Mouse (Mus musculus): ENCODE measurements around the gene Tm9sf3. TPM values are rescaled to one million over a fixed set of nuclear protein-coding genes. Genes with fewer than 3 reads are reported as not detected.

The Tm9sf3 gene
- polyA plus RNA-seq, 1 experiment from 2014 or later = 146 TPM

DNA sequence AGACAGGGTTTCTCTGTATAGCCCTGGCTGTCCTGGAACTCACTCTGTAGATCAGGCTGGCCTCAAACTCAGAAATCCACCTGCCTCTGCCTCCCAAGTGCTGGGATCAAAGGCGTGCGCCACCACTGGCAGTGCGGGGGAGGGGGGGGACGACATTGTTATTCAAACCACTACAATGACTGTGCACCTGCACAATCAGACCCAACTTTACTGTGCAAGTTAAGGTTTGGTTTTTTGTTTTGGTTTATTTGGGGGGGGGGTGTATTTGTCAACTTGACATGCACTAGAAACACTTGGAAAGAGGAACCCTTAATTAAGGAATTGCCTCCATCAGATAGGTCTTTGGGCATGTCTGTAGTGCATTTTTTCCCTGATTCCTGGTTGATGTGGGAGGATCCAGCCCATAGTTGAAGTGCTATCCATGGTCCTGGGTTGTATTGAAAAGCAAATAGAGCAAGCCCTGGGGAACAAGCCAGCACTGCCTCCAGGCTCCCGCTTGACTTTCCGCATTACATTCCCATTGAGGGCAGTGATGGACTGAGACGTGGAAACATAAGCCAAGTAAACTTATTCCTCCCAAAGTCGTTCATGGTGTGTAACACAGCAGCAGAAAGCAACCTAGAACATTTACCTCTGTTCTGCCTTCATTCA lies 2.6 kb upstream of the Tm9sf3 start:
- WGBS = 59% methylated on average over 8 of the region's 8 CpGs
- Histone ChIP-seq H3K36me3 (ENCODE audit: insufficient read depth, low read length) (no peaks in the 10 kb centered on the region), H3K4me2 (replicated peaks; ENCODE audit: low read depth, low read length) (no peak overlapping the region), H3K4me1 (ENCODE audit: insufficient read depth, low read length) (peaks cover 20% of the 10 kb centered on the region), H3K9ac (replicated peaks; ENCODE audit: low read length) (no peak overlapping the region), H3K4me3 (ENCODE audit: low read length) (no peak overlapping the region), H3K27me3 (ENCODE audit: insufficient read depth, low read length) (no peaks in the 10 kb centered on the region), H3K27ac (ENCODE audit: low read length) (no peak overlapping the region), H3K9me3 (ENCODE audit: low read length) (no peaks in the 10 kb centered on the region)
- ATAC-seq (ENCODE audit: low FRiP score, low TSS enrichment) = no peak

DNA sequence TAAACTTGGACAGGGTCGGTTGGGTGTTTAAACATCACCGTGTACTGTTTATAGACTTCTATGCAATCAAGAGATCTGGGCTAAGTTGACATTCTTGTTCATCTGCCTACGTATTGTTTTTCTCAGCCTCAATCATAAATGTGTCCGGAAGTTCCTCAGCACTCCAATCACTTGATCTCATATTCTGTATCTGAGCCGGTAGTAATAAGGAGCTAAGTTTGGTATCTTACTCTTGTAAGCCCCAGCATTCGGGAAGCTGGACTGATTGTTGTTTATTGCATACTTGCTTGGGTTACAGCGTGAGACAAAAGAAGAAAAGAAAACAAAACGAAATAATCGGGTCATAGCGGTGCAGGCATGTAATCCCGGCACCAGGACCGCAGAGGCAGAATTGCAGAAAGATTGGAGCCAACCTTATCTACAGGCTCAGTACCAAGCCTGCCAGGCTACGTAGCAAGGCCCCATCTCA lies 568 bp upstream of the Tm9sf3 start:
- peak overlapping the region; percentile 98 for H3K9ac ChIP-seq (replicated peaks; ENCODE audit: low read length)
- ATAC-seq (ENCODE audit: low FRiP score, low TSS enrichment) = no peak
- H3K36me3 ChIP-seq (ENCODE audit: insufficient read depth, low read length) = no peaks in the 10 kb centered on the region
- no peaks in the 10 kb centered on the region for H3K9me3 ChIP-seq (ENCODE audit: low read length)
- H3K4me3 ChIP-seq (ENCODE audit: low read length) = peak overlapping the region; percentile 94
- H3K4me1 ChIP-seq (ENCODE audit: insufficient read depth, low read length) = peaks cover 34% of the 10 kb centered on the region
- no peaks in the 10 kb centered on the region for H3K27me3 ChIP-seq (ENCODE audit: insufficient read depth, low read length)
- H3K27ac ChIP-seq (ENCODE audit: low read length) = peak overlapping the region; percentile 99
- H3K4me2 ChIP-seq (replicated peaks; ENCODE audit: low read depth, low read length) = peak overlapping the region; percentile 73
- whole genome bisulfite sequencing = 28% methylated on average over 13 of the region's 13 CpGs

DNA sequence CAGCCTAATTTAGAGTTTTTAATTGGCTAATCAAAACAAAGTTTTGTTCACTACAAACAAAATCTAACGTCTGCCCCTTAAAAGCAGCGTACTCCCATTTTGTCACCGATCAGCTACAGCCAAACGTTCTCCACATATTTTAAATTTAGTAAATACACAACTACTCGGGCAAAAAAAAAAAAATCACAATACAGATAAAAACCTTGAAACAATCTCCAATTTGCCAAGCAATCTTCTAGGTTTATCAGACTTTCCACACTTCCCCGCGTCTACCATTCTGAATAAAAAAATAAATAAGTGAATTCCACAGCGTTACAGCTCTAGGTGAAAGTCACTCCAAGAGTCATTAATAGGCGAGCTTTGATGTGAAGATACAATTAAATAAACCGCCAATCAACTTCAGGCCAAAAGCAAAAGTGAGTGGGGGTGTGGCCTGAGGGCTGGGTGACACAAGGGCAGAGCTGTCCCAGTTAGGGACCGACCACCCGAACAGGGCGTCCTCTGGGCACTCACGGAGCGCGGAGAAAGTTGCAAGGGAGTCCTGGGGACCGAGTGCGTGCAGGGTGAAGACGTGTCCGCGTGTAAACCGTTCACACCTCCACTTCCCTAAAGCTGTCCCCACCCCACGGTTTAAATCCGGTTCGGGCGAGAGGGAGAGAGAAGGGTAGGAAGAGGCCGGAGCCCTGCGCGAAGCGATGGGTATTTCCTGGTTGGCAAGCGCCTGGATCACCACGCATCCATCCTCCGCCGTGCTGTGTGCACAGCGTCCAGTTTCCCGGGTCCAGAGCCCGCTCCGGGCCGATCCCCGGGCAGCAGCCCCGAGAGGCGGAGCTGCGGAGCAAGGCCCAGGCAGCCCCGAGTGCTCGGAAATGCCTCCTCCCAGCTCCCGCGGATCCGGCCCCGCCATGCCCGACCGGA lies 826 bp downstream of the Tm9sf3 start:
- ATAC-seq (ENCODE audit: low FRiP score, low TSS enrichment) = peak; percentile 90

DNA sequence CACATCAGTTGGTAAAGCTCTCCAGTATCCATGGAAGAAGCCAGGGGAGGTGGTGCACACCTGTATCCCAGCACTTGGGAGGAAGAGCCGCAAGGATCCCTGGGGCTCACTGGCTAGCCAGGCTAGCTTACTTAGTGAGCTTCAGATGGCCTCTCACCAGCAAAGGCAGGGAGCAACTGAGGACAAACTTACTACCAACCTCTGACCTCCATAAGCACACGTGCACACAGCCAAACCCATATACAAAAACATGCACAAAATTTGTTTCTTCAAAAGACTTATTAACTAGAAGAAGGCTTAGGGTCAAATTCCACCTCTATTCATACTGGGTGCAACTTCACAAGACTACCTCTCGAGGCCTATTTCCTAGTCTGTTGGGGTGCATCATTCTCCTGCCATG lies 3.1 kb downstream of the Tm9sf3 start:
- WGBS = 81% methylated on average over 3 of the region's 3 CpGs
- Histone ChIP-seq H3K4me1 (ENCODE audit: insufficient read depth, low read length) (peaks cover 38% of the 10 kb centered on the region), H3K27ac (ENCODE audit: low read length) (peak overlapping the region; percentile 58; the same call in 1 of the 2 replicates), H3K27me3 (ENCODE audit: insufficient read depth, low read length) (no peaks in the 10 kb centered on the region), H3K4me2 (replicated peaks; ENCODE audit: low read depth, low read length) (no peak overlapping the region; the same call in 1 of the 2 replicates), H3K9me3 (ENCODE audit: low read length) (no peaks in the 10 kb centered on the region), H3K4me3 (ENCODE audit: low read length) (no peak overlapping the region), H3K9ac (replicated peaks; ENCODE audit: low read length) (no peak overlapping the region), H3K36me3 (ENCODE audit: insufficient read depth, low read length) (no peaks in the 10 kb centered on the region)
- no peak for ATAC-seq (ENCODE audit: low FRiP score, low TSS enrichment)

More for the DNA sequence above, 826 bp downstream of the Tm9sf3 start:
- Histone ChIP-seq H3K36me3 (ENCODE audit: insufficient read depth, low read length) (no peaks in the 10 kb centered on the region), H3K27me3 (ENCODE audit: insufficient read depth, low read length) (no peaks in the 10 kb centered on the region), H3K9me3 (ENCODE audit: low read length) (no peaks in the 10 kb centered on the region), H3K27ac (ENCODE audit: low read length) (peak overlapping the region; percentile 99), H3K4me2 (replicated peaks; ENCODE audit: low read depth, low read length) (peak overlapping the region; percentile 73), H3K4me1 (ENCODE audit: insufficient read depth, low read length) (peaks cover 38% of the 10 kb centered on the region), H3K4me3 (ENCODE audit: low read length) (peak overlapping the region; percentile 94), H3K9ac (replicated peaks; ENCODE audit: low read length) (peak overlapping the region; percentile 98)
- WGBS = 3% methylated on average over 50 of the region's 51 CpGs

DNA sequence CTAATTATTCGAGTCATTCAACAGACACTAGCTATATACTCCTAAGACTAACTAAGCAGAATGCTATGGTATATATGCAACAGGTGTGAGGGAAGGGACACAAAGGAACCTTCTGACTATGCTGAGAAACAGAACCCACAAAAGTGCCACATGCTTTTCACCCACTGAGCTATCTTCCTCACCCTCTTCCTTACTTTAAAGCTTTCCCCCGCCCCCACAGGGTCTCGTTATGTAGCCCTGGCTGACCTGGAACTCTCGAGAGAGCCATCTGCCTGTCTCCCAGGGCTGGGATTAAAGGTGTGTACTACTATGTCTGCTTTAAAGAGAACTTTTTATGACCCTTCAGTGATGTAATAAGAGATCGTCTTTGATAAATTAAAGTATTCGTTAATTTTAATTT lies 4.5 kb downstream of the Tm9sf3 start:
- no peak for ATAC-seq (ENCODE audit: low FRiP score, low TSS enrichment)
- Histone ChIP-seq H3K9me3 (ENCODE audit: low read length) (no peaks in the 10 kb centered on the region), H3K4me3 (ENCODE audit: low read length) (no peak overlapping the region), H3K27me3 (ENCODE audit: insufficient read depth, low read length) (no peaks in the 10 kb centered on the region), H3K36me3 (ENCODE audit: insufficient read depth, low read length) (no peaks in the 10 kb centered on the region), H3K4me2 (replicated peaks; ENCODE audit: low read depth, low read length) (no peak overlapping the region), H3K27ac (ENCODE audit: low read length) (no peak overlapping the region), H3K4me1 (ENCODE audit: insufficient read depth, low read length) (peaks cover 34% of the 10 kb centered on the region), H3K9ac (replicated peaks; ENCODE audit: low read length) (no peak overlapping the region)
- WGBS = 75% methylated on average over 6 of the region's 6 CpGs

DNA sequence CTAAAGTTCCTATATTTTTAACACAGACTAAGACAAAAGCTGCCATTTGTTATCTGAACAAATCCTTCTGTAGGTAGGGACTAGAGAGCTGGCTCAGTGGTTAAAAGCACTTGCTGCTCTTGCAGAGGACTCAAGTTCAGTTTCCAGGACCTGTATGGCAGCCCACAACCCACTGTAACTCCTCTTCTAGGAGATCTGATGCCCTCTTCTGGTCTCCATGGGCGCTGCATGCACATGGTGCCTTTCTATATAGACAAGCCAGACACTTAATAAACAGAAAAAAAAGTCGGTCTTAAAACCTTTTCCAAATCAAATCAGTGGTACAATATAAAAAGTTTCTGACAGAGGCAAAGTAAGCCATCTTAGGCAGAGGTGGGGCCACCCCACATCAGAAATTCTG lies 5.1 kb downstream of the Tm9sf3 start:
- Histone ChIP-seq H3K9me3 (ENCODE audit: low read length) (no peaks in the 10 kb centered on the region), H3K36me3 (ENCODE audit: insufficient read depth, low read length) (no peaks in the 10 kb centered on the region), H3K4me2 (replicated peaks; ENCODE audit: low read depth, low read length) (no peak overlapping the region), H3K4me1 (ENCODE audit: insufficient read depth, low read length) (peaks cover 34% of the 10 kb centered on the region), H3K9ac (replicated peaks; ENCODE audit: low read length) (no peak overlapping the region), H3K27me3 (ENCODE audit: insufficient read depth, low read length) (no peaks in the 10 kb centered on the region), H3K27ac (ENCODE audit: low read length) (no peak overlapping the region), H3K4me3 (ENCODE audit: low read length) (no peak overlapping the region)
- no peak for ATAC-seq (ENCODE audit: low FRiP score, low TSS enrichment)
- WGBS = 48% methylated on average over 2 of the region's 2 CpGs

DNA sequence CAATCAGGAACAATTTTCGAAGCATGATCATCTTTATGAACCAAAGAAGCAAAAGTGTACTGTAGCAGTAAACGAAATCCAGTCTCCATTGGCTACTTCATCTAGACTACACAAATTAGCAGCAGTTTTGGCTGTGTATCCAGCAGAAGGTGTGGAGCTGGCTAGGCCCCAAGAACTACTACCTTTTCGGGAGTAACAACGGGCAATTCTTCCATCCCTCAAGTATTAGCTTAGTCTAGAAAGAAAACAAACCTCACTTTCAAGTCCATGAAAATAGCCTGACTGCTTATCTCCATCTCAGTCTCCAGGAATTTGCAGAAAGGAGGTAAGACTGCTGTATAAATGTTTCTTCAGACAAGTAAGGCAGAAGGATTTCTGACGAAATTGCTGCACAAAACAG lies 9.2 kb downstream of the Tm9sf3 start:
- peaks cover 6% of the 10 kb centered on the region for H3K4me1 ChIP-seq (ENCODE audit: insufficient read depth, low read length)
- ATAC-seq (ENCODE audit: low FRiP score, low TSS enrichment) = no peak
- H3K4me3 ChIP-seq (ENCODE audit: low read length) = no peak overlapping the region
- no peak overlapping the region for H3K4me2 ChIP-seq (replicated peaks; ENCODE audit: low read depth, low read length)
- H3K27ac ChIP-seq (ENCODE audit: low read length) = no peak overlapping the region
- H3K27me3 ChIP-seq (ENCODE audit: insufficient read depth, low read length) = no peaks in the 10 kb centered on the region
- H3K9ac ChIP-seq (replicated peaks; ENCODE audit: low read length) = no peak overlapping the region
- no peaks in the 10 kb centered on the region for H3K36me3 ChIP-seq (ENCODE audit: insufficient read depth, low read length)
- WGBS = 86% methylated on average over 5 of the region's 5 CpGs
- H3K9me3 ChIP-seq (ENCODE audit: low read length) = no peaks in the 10 kb centered on the region

DNA sequence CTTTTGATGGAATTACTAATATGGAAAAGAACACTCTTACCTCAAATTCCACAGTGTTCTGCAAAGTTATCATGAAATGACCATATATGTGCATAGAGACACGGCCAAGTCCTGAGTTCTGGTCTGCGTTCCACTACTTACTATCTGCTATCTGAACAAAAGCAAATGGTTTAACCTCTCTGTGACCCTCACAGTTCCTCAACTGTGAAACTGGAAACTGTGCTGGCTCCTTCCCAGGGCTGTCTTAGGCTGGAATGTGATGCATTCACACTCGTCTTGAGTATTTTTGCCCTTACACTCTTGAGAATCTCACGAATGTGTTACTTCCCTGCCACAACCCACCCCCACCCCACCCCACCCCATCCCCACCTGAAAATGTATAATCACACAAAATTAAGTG lies 14.8 kb downstream of the Tm9sf3 start:
- peaks cover 12% of the 10 kb centered on the region for H3K36me3 ChIP-seq (ENCODE audit: insufficient read depth, low read length)
- H3K9ac ChIP-seq (replicated peaks; ENCODE audit: low read length) = no peak overlapping the region
- WGBS = 42% methylated on average over 4 of the region's 4 CpGs
- no peak overlapping the region for H3K4me3 ChIP-seq (ENCODE audit: low read length)
- H3K27me3 ChIP-seq (ENCODE audit: insufficient read depth, low read length) = no peaks in the 10 kb centered on the region
- no peak overlapping the region for H3K27ac ChIP-seq (ENCODE audit: low read length)
- no peak for ATAC-seq (ENCODE audit: low FRiP score, low TSS enrichment)
- H3K4me1 ChIP-seq (ENCODE audit: insufficient read depth, low read length) = peaks cover 6% of the 10 kb centered on the region
- H3K4me2 ChIP-seq (replicated peaks; ENCODE audit: low read depth, low read length) = no peak overlapping the region
- H3K9me3 ChIP-seq (ENCODE audit: low read length) = no peaks in the 10 kb centered on the region

DNA sequence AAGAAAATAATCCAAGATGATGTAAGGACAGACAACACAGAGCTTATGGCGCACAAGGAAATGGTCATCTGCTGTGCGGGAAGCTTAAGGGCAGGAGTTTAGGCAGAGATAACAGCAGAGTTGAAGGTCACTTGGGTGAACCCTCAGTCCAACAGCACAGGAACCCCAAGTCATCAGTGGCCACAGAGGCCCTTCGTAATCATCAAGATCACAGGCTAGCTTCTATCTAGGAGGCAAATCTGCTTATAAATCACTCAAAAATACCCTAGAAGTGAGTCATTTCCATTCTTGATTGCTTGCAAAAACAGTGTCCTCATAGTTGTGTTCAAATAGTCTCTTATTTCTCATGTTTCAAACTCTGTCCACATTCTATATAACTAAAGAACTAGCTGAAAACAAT lies 15.5 kb downstream of the Tm9sf3 start:
- Histone ChIP-seq H3K4me3 (ENCODE audit: low read length) (no peak overlapping the region), H3K9ac (replicated peaks; ENCODE audit: low read length) (no peak overlapping the region), H3K27me3 (ENCODE audit: insufficient read depth, low read length) (no peaks in the 10 kb centered on the region), H3K4me2 (replicated peaks; ENCODE audit: low read depth, low read length) (no peak overlapping the region), H3K27ac (ENCODE audit: low read length) (no peak overlapping the region), H3K9me3 (ENCODE audit: low read length) (no peaks in the 10 kb centered on the region), H3K36me3 (ENCODE audit: insufficient read depth, low read length) (peaks cover 15% of the 10 kb centered on the region), H3K4me1 (ENCODE audit: insufficient read depth, low read length) (peaks cover 6% of the 10 kb centered on the region)
- ATAC-seq (ENCODE audit: low FRiP score, low TSS enrichment) = no peak
- WGBS = 93% methylated on average over 3 of the region's 3 CpGs

DNA sequence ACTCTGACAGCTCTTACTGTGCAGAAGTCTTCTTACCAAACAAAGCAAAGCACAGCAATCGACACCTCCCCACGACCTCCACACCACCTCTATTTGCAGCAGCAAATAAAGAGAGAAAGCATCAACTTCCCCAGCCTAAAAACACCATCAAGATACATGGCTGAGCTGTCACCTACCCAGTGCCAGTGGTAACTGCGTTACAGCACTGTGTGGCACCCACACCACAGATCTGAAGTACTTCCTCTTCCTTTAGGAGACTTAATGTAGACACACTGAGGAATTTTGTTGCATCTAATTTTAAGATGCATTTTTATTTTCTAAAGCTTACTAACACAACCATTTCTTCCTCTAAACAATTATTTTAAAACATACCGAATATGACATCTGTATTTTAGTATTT lies 17.5 kb downstream of the Tm9sf3 start:
- no peak for ATAC-seq (ENCODE audit: low FRiP score, low TSS enrichment)
- Histone ChIP-seq H3K27me3 (ENCODE audit: insufficient read depth, low read length) (no peaks in the 10 kb centered on the region), H3K27ac (ENCODE audit: low read length) (no peak overlapping the region), H3K36me3 (ENCODE audit: insufficient read depth, low read length) (peaks cover 33% of the 10 kb centered on the region), H3K9ac (replicated peaks; ENCODE audit: low read length) (no peak overlapping the region), H3K4me2 (replicated peaks; ENCODE audit: low read depth, low read length) (no peak overlapping the region), H3K4me1 (ENCODE audit: insufficient read depth, low read length) (peaks cover 6% of the 10 kb centered on the region), H3K9me3 (ENCODE audit: low read length) (no peaks in the 10 kb centered on the region), H3K4me3 (ENCODE audit: low read length) (no peak overlapping the region)
- 78% methylated on average over 4 of the region's 4 CpGs for WGBS
